Mouse (Mus musculus) lung, adult 18-20 months (tissue): ENCODE data around the gene Sec31a.

Experiments
- DNase-seq, 2 experiments: peaks; one replicate each; pipeline ENCODE4 v3.0.0; 2022; ENCODE audit warnings: mixed read lengths in 2 of 2

Sec31a gene

GRCm38 (mm10) chr5:100345118-100345517 lies 70.9 kb downstream of the Sec31a start:
- no peak for DNase-seq

GRCm38 (mm10) chr5:100343087-100343486 lies 72.9 kb downstream of the Sec31a start:
- DNase-seq, result no peak

DNA sequence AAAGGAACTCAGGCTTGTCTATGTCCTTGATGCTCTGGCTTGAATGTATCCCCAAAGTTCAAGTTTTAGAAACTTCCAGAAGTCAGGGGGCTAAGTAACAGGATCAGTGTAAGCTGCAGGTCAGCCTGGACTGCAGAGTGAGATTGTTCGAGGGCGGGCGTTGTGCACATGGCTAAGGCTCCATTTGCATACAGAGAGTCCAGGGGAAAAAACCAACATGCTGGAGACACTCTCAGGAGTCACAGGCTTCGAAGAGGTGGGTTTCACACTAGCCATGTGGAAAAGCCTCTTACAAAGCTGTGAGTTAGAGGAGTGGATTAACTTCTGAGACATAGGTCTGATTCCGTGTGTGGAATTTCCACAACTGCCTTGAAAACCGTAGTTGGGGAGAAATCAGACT lies 73.6 kb downstream of the Sec31a start:
- DNase-seq, result no peak

GRCm38 (mm10) chr5:100341042-100341441 lies 75.0 kb downstream of the Sec31a start:
- DNase-seq, result no peak

GRCm38 (mm10) chr5:100337852-100338251 lies 78.2 kb downstream of the Sec31a start:
- no peak for DNase-seq

DNA sequence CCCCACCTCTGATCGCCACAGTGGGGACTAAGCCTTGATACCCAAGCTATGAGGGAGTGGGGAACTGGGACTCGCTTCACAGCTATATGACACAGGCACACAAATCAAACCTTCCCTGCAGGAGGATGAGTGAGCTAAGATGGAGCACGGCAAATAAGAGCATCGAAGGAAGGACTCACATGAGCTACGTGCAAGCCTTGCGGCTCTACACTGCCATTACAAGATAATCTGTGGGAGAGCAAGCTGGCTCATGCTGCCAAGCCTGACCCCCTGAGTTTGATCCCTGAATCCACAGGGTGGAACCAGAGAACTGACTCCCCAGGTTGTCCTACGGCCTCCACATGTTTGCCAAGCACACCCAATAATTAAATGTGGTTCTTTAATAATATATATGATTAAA lies 79.2 kb downstream of the Sec31a start:
- DNase-seq, result no peak

DNA sequence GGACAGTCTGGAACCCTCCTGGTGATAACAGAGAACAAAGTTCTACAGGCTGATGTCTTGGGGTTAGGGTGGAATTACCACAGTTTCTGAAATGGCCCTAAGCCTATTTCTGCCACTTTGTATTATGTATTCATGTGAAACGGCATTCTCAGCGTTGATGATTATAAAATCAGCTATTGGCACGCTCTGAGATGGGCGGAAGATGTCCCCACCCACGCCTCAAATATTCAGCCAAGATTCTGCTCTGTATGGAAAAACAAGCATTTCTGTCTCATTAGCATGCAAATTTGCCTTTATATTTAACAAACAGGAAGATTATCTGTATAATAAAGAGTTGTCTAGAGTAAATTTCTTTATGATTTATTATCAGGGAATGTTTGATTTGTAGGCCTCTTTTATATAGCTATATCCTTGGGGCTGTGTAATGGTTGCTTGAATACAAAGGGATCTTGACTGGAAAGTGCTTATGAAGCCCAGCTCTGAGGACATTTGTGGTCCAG lies 80.4 kb downstream of the Sec31a start:
- no peak for DNase-seq

GRCm38 (mm10) chr5:100334686-100335085 lies 81.3 kb downstream of the Sec31a start:
- DNase-seq, result no peak

DNA sequence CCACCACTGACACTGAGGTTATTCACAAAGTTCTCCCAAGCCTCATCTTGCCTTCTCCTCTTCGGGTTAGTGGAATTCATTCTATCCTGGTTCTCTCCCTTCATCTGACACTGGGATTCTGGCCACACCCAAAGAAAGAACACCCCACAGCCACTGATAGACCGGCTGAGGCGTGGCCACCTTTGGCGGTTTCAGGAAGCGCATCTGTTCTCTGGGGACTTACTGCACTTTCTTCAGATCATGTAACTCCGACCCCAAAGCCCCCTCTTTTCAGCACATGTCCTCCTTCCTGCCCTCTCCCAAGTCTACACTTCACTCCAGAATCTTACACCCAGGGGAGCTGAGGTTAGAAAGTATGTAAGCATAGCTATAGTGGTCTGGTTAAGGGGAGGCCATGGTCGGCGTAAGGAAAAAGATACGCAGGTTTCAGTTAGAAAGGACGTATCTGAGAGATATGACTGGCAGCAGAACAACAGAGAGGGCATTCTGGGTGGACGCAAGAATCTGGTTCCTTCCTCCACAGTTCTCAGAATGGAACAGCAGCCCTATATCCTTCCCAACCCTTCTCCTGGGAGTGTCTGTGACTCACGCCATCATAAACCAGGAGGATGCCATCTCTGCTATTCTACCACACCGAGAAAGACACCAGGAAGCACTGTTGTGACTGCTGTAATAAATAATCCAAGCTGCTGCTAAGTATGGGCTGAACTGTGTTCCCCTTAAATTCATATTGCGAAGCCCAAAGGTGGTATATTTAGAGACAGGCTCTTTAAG lies 82.2 kb downstream of the Sec31a start:
- no peak for DNase-seq

DNA sequence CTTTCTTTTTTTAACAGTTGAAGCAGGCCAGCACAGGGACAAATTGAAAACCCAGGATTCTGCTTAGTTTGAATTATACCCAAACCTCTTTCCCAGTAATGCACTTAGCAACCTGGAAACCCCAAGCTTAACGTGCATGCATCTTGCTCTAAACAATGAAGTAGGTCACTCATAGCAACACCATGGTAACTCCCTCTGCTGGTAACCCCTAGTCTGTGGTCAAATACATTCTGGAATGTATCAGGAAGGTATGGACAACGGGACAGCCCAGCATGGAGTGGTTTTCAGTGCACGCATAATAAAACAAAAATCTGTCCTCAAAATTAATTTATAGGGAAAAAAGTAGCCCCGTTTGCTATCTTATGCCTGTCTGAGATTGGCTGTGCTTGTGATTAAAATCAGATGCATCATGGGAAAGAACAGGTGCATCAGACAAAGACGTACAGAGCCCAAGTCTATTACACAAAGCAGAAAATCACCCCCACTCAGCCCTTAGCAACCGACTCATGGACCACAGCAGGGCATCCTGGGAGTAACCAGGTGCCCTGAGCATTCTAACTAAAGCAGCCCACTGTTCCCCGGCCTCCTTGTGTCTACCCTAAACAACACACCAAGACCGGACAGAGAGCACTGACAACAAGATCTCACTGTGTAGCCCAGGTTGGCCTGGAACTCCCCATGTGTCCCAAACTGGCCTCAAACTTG lies 83.6 kb downstream of the Sec31a start:
- no peak for DNase-seq

DNA sequence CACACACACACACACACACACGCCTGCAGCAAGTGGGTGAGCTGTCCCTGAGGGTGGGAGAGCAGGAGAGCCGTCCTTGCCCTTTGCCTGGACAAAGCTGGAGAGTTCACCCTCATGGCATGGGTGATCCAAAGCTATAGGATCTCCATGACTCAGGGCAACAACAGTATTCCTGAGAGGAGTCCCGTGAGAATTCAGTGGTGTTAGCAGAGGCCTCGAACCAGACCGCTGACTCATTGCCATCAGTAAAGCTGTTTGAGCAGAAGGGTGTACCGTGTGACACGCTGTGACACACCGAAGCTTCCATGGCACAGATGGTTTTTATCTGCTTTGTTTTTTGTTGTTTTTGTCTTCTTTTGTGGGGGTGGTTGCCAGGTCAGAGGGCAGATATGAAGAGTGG lies 84.4 kb downstream of the Sec31a start:
- DNase-seq, result no peak

- DNase-seq, result peak; percentile 52 to 67
These were observed 94.0 kb downstream of the Sec31a start for GRCm38 (mm10) chr5:100322081-100322480.

DNA sequence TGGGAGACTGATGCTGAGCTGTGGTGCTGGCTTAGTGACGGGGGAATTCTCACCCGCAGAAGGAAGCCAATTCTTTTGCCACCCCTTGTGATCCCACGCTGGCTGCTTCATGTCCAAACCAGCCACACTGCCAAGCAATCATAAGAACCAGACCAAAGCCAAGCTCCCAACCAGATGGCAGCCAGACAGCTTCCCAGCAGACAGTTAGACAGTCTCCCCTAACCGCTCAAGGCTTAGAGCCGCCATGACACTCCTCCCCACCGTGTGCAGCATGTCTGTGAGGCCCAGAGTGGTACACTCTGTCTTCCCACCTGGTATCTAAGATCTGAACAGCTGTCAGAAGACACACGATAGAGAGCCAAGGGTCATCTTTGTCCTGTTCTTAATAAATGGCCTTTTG lies 98.2 kb downstream of the Sec31a start:
- DNase-seq, result no peak

DNA sequence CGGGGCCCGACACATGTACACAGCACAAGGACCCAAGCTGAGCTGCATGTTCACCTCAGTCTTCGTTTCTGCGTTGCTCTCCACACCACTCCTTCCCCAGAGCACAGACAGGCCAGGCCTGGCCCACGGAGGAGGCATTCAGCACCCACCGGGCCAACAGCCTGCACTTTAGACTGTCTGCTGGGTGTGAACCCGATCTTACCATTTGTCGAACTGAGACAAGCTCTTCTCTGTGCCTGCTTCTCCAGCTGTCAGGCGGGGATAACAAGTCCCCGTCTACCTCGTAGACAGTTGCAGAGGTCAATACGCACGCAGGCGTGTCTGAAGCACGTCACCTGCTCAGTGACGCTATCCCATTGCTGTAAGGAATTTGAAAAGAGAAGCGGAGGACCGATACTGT lies 99.0 kb downstream of the Sec31a start:
- DNase-seq, result no peak

DNA sequence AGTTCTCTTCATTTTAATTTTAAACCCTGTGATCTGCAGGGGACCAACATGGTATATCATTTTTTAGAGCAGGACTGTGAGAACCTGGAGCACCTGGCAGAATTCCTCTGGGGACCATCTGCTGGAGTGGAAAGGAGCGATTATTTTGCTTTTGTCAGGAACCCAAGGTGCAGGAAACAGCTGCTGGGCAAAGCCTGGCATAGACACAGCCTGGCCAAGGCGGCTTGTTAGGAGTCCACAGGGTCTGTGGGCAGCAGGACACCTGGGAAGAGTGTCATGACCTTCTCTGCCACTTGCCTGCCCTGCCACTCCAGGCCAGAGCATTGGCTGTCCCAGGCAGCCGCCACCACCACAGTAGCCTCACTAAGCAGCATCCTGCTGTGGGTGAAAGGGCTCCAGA lies 100.4 kb downstream of the Sec31a start:
- DNase-seq, result no peak

DNA sequence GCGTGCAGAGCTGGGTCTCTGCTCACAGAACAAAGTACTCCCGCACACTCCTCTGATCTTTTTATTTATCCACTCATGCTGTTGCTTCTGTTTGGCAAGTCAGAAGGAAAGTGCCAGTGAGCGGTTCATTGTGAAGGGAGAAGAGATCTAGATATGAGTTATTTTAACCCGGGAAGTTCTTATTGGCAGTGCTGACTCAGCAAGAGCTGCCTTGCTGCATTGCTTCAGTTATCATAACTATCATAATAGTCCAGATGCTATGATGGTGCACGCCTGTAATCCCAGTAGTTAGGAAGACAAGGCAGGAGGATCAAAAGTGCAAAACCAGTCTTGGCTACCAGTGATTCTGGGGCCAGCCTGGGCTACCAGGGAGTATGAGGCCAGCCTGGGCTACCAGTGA lies 103.6 kb downstream of the Sec31a start:
- no peak for DNase-seq
